Mouse (Mus musculus) mouse trophoblast stem cell (cell line): Measurements from ENCODE around the gene Cenpa.

Experiments
- in situ Hi-C, 2 experiments: fragments of 300-500 bp; cut with MseI, MboI; formaldehyde crosslinking; loops; 2 replicates in 1 of 2; 3 replicates in 1 of 2; pipeline ENCODE4 v1.15.1; 2025

The Cenpa gene

DNA sequence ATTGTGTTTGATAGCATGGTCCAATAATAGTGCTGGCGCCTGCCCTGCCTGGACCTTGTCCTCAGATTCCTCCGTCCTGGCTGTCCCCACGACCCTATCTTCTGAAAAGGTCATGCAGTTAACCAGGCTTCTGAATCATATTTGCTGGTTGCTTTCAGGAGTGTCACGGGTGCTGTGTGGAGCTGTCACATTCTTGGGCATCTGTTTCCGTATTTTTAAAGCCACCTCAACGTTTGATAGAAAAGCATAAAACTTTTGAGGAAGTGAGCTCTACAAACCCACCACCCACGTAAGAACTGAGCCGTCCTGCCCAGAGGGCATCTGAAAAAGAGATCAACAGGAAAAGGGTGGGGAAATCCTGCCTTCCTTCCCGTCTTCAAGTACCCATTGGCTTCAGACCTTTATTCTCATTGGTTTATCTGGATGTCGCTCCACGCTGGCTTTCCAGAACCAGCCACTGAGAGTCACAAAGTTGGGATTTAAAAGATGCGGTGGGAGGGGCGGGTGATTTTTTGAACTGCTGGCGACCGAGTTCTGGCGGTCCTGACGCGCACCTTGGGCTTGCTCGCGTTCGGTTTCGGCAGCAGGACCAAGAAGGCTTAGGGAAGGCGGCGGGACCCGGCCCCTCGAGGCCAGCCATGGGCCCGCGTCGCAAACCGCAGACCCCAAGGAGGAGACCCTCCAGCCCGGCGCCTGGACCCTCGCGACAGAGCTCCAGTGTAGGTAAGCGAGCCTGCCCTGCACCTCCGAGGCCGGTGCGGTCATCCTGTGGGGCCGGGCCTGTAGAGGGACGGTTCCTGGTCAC, at the start of gene Cenpa:
TSS of gene Cenpa (plus strand) at position 387 of the 805 bp plus-strand sequence.
- in situ Hi-C loops, result no loop called here

- in situ Hi-C loops, result no loop called here
Observed at GRCm38 (mm10) chr5:30617357-30617756, 49.2 kb upstream of the Cenpa start.

DNA sequence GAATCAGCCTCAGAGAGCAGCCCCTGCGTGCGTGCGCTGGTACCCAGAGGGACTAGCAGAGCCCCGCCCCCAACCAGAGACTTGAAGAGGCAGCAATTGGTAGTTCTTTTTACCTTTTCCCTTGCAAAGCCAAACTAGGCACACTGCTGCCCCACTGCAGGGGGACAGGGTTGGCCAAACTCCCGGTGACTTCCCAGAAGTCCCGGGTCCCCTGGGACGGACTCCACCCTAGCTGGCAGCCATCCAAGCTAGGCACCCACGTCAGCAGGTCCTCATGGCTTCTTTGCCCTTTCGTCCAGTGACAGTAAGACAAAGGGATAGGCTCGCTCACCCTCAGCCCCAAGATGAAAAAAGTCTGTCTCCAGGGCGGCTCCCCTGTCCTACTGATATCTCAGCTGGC, 48.7 kb upstream of the Cenpa start:
- in situ Hi-C loops, result no loop called here

DNA sequence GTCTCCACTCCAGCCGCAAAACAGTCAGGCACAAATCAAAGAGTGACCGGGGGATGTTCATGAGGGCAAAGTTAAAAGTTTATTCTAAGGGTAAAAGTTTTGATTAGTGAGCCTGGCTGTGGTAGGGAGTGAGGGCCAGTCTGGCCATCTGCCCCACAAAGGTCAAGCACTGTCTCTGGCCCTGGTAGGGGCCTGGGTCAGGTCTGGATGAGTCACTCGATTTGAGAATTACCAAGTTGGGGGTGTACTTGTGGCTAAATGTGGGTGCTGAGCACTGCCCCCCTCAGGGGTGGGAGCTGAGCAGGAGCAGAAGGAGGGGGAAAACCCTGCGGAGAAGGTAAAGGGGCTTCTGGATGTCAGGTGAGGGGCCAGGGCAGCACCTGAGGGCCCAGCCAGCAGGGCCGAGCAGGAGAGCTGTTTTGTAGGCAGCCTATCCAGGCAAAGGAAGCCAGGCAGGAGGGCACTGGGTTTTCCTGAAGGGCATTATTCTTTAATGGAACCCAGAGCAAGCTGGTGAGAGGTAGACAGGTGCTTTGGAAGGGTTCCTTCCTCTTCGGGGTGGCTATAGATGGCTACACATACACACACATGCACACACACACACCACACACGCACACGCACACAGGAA, 48.1 kb upstream of the Cenpa start:
- in situ Hi-C loops, result no loop called here

DNA sequence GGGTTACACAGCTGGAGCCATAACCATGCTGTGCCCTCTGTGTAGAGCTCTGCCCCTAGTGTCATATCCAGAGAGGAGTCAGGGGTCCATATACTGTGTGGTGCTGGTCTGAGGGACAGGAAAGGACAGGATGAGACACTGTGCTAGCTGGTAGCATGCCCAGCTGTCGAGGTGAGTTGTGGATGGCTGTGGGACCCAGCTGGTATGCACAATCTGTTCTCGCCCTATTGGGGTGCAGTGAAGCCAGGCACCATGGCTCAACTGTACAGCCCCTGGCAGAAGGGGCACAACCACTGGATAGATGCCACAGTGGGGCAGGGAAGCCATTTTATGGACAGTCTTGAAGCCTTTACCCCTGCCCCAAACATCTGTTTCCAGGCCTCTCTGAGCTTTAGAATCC, 47.4 kb upstream of the Cenpa start:
- in situ Hi-C loops, result no loop called here

- in situ Hi-C loops, result no loop called here
Observed at GRCm38 (mm10) chr5:30620567-30620966, 46.0 kb upstream of the Cenpa start.

- in situ Hi-C loops, result no loop called here
Observed at GRCm38 (mm10) chr5:30621211-30621790, 45.3 kb upstream of the Cenpa start.

DNA sequence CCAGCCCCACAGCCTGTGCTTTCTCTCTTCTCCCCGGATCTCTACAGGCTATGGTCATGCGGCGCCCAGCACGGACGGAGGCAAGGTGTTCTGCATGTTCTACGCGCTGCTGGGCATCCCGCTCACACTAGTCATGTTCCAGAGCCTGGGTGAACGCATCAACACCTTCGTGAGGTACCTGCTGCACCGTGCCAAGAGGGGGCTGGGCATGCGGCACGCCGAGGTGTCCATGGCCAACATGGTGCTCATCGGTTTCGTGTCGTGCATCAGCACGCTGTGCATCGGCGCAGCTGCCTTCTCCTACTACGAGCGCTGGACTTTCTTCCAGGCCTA, 44.8 kb upstream of the Cenpa start:
- in situ Hi-C loops, result no loop called here

DNA sequence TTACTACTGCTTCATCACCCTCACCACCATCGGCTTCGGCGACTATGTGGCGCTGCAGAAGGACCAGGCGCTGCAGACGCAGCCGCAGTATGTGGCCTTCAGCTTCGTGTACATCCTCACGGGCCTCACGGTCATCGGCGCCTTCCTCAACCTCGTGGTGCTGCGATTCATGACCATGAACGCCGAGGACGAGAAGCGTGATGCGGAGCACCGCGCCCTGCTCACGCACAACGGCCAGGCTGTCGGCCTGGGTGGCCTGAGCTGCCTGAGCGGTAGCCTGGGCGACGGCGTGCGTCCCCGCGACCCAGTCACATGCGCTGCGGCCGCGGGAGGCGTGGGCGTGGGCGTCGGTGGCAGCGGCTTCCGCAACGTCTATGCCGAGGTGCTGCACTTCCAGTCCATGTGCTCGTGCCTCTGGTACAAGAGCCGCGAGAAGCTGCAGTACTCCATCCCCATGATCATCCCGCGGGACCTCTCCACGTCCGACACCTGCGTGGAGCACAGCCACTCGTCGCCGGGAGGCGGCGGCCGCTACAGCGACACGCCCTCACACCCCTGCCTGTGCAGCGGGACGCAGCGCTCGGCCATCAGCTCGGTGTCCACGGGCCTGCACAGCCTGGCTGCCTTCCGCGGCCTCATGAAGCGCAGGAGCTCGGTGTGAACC, 44.3 kb upstream of the Cenpa start:
- in situ Hi-C loops, result no loop called here

DNA sequence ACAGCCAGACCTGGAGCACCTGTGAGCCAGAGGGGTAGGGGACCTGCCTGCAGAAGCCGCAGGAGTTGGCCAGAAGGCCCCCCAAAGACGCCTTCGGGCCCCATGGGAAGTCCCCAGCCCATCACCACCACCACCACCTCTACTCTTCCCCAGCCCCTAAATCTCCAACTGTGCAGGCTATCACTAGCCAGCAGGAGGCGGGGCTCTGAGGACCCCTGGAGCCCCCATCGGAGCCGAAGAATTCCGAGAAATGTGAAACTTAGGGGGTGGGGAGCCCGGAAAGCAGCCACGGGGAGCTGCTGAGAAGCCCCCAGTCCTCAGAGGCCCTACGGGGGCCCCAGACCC, 43.8 kb upstream of the Cenpa start:
- in situ Hi-C loops, result no loop called here

- in situ Hi-C loops, result no loop called here
Observed at GRCm38 (mm10) chr5:30623380-30623779, 43.2 kb upstream of the Cenpa start.

DNA sequence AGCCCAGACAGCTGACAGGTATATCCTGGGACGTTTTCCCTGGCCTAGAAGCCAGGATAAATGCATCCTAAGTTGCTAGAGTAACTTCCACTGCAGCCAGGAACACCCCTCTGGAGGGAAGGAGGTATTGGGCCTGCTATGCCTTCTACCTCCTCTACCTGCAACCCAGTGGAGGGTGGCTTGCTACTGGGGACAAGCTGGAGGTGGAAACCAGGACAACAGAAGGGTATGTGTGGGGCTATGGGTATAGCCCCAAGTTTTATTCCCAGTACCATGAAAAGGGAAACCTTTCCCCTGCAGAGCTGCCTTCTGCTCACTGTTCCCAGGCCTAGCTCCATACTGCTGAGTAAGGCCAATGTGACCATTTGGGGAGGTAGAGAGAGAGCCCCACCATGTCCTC, 42.3 kb upstream of the Cenpa start:
- in situ Hi-C loops, result no loop called here

- in situ Hi-C loops, result no loop called here
Observed at GRCm38 (mm10) chr5:30624908-30625307, 41.7 kb upstream of the Cenpa start.

DNA sequence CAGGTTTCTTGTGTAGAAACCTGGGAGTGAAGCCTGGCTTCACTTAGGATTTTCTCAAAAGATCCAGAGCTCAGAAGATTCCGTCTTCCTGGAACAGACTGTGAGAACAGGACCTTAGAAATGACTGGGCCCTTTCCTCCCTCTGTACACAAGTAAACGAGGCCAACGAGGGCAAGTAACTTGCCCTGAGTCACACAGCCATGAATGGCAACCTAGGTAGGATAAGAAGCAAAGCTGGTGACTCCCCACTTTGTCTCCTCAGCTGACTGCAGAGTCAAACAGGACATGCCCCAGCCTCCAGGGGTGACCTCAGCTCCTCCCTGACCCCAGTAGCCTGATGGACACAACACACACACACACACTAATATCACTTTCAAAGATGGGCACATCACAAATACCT, 41.2 kb upstream of the Cenpa start:
- in situ Hi-C loops, result no loop called here

- in situ Hi-C loops, result no loop called here
Observed at GRCm38 (mm10) chr5:30626331-30627105, 40.1 kb upstream of the Cenpa start.

- in situ Hi-C loops, result no loop called here
Observed at GRCm38 (mm10) chr5:30628511-30628910, 38.1 kb upstream of the Cenpa start.

GRCm38 (mm10) chr5:30630401-30630800, 36.2 kb upstream of the Cenpa start:
- in situ Hi-C loops, result no loop called here

DNA sequence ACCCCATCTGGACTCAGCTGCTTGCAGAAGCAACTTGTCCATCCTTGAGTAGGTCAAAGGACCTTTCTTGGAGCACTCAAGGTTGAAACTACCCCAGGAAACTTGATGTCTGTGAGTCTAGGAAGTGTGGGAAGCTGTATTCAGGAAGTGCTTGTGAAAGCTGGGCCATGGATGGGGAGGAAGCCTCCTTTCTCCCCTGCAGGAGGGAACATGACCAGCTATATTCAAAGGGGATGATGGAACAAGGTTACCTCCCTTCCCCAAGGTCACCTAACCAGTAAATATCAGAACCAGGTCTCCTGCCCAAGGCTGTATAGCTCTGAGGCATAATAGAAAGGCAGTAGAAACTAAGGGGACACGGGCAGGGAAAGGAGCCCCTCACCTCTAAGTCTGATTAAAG, 34.4 kb upstream of the Cenpa start:
- in situ Hi-C loops, result no loop called here

GRCm38 (mm10) chr5:30636994-30637393, 29.6 kb upstream of the Cenpa start:
- in situ Hi-C loops, result loop anchor here (5.0 kb wide), 1 partner anchor 120 kb away; no protein-coding TSS in a partner anchor

- in situ Hi-C loops, result loop anchor here (5.0 kb wide), 1 partner anchor 121 kb away; no protein-coding TSS in a partner anchor
Observed at GRCm38 (mm10) chr5:30638041-30638440, 28.5 kb upstream of the Cenpa start.

DNA sequence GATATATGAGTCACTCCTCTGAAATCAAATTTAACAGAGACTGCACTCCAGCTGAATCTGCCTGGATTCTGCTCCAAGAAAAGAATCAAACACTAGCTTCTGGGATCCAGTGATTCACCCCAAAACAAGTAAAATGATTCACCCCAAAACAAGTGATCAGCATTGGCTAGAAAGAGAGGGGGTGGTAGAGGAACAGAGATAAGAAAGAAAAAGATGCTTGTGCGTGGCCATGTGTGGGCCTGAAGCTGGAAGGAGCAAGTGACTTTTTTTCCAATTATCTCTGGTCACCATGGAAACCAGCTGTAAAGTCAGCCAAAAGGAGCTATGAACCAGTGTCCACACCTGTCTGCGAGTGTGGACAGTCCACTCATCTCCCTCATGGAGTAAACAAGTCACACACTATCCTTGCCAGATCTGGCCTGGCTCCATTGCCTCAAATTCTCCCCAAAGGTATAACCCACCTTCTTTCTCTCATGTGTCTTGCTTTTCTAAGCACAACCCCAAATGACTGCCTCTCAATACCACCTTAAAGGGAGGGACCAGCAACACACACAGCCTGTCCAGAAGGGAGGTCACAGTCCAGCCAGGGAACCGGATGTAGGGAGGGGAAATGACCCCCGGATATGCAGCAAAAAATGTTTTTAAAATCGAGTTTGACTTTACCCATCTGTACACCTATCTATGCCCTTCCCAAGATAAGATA, 22.9 kb upstream of the Cenpa start:
- in situ Hi-C loops, result no loop called here
